Mouse (Mus musculus) stomach, postnatal 0 days (tissue): Measurements from ENCODE around the gene Erc2. TPM values are rescaled to one million over a fixed set of nuclear protein-coding genes. Genes with fewer than 3 reads are reported as not detected.

Experiments used
- ATAC-seq: fragments of 200-750 bp; cut with Nextera tagmentation; 2 replicates; pipeline ENCODE4 v1.8.0; 2017; ENCODE audit not compliant: low FRiP score, low TSS enrichment
- DNase-seq: peaks from one replicate; pipeline ENCODE4 v3.0.0-alpha.2; 2016; ENCODE audit warnings: low spot score
- H3K27ac ChIP-seq: fragments of 300-500 bp; sonication (generic); replicated peaks from 2 replicates; pipeline ENCODE4 v1.5.1; 2014; ENCODE audit warnings: mild to moderate bottlenecking, control low read depth
- H3K27me3 ChIP-seq: fragments of 300-500 bp; sonication (generic); 2 replicates; pipeline ENCODE4 v1.6.1; 2014; ENCODE audit warnings: low read length; ENCODE audit not compliant: control insufficient read depth, insufficient read depth
- H3K36me3 ChIP-seq: fragments of 300-500 bp; sonication (generic); 2 replicates; pipeline ENCODE4 v1.6.1; 2014; ENCODE audit warnings: low read length, mixed read lengths; ENCODE audit not compliant: control insufficient read depth, insufficient read depth
- H3K4me1 ChIP-seq: fragments of 300-500 bp; sonication (generic); replicated peaks from 2 replicates; pipeline ENCODE4 v1.6.1; 2014; ENCODE audit warnings: antibody characterized with exemption; ENCODE audit not compliant: control insufficient read depth, insufficient read depth
- H3K4me2 ChIP-seq: fragments of 300-500 bp; sonication (generic); replicated peaks from 2 replicates; pipeline ENCODE4 v1.6.1; 2014; ENCODE audit warnings: low read depth, mild to moderate bottlenecking, control low read depth, moderate library complexity
- H3K4me3 ChIP-seq: fragments of 300-500 bp; sonication (generic); 2 replicates; pipeline ENCODE4 v1.5.1; 2014; ENCODE audit warnings: low read depth, low read length, control low read depth
- H3K9ac ChIP-seq: fragments of 300-500 bp; sonication (generic); 2 replicates; pipeline ENCODE4 v1.6.1; 2014; ENCODE audit warnings: mild to moderate bottlenecking, low read length, control low read depth, mixed read lengths
- H3K9me3 ChIP-seq: fragments of 300-500 bp; sonication (generic); 2 replicates; pipeline ENCODE4 v1.6.1; 2016; ENCODE audit warnings: low read length; ENCODE audit not compliant: control insufficient read depth
- CTCF ChIP-seq: IDR thresholded peaks from 2 replicates; pipeline ENCODE4 v1.5.1; 2016; ENCODE audit warnings: antibody characterized with exemption, low read depth, mild to moderate bottlenecking, moderate library complexity
- EP300 ChIP-seq: optimal IDR thresholded peaks from 2 replicates; pipeline ENCODE3; 2016; ENCODE audit warnings: antibody characterized with exemption
- WGBS: fragments of 180-500 bp; shearing (Covaris S2); extraction: QIAGEN DNeasy Blood & Tissue Kit; methylation state at CpG from one replicate; pipeline ENCODE4 v1.1.7; 2014; 5-methylcytosine and 5-hydroxymethylcytosine counted together
- polyA plus RNA-seq: library from polyadenylated mRNA; unstranded; fragments of >200 nt; fragmentation: Nextera tagmentation; extraction: Ambion mirVana; gene quantifications from 2 replicates; pipeline ENCODE4 v1.2.1, GENCODE M21; 2015

Gene Erc2
- polyA plus RNA-seq, 1 experiment from 2014 or later = 3.0 TPM

- H3K9ac ChIP-seq = no peak overlapping the region
- no peaks in the 10 kb centered on the region for H3K27me3 ChIP-seq
- no peak overlapping the region for H3K27ac ChIP-seq
- H3K4me1 ChIP-seq = no peaks in the 10 kb centered on the region
- H3K4me2 ChIP-seq = no peak overlapping the region
- 73% methylated on average over 21 of the region's 21 CpGs for WGBS
- TF ChIP-seq CTCF (no peak), EP300 (no peak)
- ATAC-seq (no peak), DNase-seq (no peak)
- no peak overlapping the region for H3K4me3 ChIP-seq
- H3K36me3 ChIP-seq = no peaks in the 10 kb centered on the region
- H3K9me3 ChIP-seq = no peaks in the 10 kb centered on the region
Observed at GRCm38 (mm10) chr14:28522611-28523010, 900.4 kb downstream of the Erc2 start.

- no peak overlapping the region for H3K4me3 ChIP-seq
- no peak overlapping the region for H3K4me2 ChIP-seq
- no peak overlapping the region for H3K9ac ChIP-seq
- no peaks in the 10 kb centered on the region for H3K4me1 ChIP-seq
- H3K27ac ChIP-seq = no peak overlapping the region
- 45% methylated on average over 1 of the region's 1 CpGs for WGBS
- no peaks in the 10 kb centered on the region for H3K36me3 ChIP-seq
- no peak for DNase-seq
- TF ChIP-seq EP300 (no peak), CTCF (no peak)
- H3K27me3 ChIP-seq = no peaks in the 10 kb centered on the region
- ATAC-seq = no peak
- H3K9me3 ChIP-seq = no peaks in the 10 kb centered on the region
Observed at GRCm38 (mm10) chr14:28525566-28525965, 903.3 kb downstream of the Erc2 start.

Other genes with a start within 250 kb of the Erc2 start
- gene Fam208a, start 193.6 kb upstream of the Erc2 start, polyA plus RNA-seq = 5.7 and 6.0 TPM in 2 replicates
- 3.3 and 4.0 TPM in 2 replicates for gene Ccdc66, start 114.0 kb upstream of the Erc2 start, polyA plus RNA-seq